Mouse (Mus musculus): ENCODE data around the gene Lrrc74a.

DNA sequence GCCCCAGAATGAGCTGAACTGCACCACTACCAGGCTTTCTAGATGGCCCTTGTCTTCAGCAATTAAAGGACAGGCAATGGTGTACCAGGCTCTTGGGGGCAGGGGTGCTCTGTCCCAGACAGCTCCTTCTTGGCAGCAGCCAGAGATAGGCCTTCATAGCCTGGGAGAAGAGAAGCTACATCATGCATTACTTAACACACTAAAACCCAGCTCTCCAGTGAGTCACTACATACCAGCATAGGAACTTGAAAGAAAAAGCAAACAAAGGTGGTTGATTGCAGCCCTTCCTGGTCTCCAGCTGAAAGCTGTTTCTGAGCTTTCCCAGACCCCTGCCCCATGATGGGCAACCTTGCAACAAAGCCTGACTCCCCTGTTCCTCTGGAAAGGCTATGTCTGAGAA is 35.6 kb upstream of the Lrrc74a start:
- TF ChIP-seq CTCF (IDR thresholded peaks at IDR 0.05; ENCODE audit: low read depth) (no peak), EP300 (IDR thresholded peaks at IDR 0.05; ENCODE audit: low read depth) (no peak)

Data from liver, postnatal 0 days (tissue).